Mouse (Mus musculus) B cell, adult 62 days (primary cell): ENCODE measurements around the gene Ankzf1. TPM values are rescaled to one million over a fixed set of nuclear protein-coding genes. Genes with fewer than 3 reads are reported as not detected.

Experiments
- total RNA-seq: library from RNA; stranded (reverse); gene quantifications from 4 replicates; pipeline ENCODE4 v1.2.4, GENCODE M21; 2023

Gene Ankzf1
- total RNA-seq = 26.6 to 34.8 TPM (median 29.9 TPM) in 4 replicates

DNA sequence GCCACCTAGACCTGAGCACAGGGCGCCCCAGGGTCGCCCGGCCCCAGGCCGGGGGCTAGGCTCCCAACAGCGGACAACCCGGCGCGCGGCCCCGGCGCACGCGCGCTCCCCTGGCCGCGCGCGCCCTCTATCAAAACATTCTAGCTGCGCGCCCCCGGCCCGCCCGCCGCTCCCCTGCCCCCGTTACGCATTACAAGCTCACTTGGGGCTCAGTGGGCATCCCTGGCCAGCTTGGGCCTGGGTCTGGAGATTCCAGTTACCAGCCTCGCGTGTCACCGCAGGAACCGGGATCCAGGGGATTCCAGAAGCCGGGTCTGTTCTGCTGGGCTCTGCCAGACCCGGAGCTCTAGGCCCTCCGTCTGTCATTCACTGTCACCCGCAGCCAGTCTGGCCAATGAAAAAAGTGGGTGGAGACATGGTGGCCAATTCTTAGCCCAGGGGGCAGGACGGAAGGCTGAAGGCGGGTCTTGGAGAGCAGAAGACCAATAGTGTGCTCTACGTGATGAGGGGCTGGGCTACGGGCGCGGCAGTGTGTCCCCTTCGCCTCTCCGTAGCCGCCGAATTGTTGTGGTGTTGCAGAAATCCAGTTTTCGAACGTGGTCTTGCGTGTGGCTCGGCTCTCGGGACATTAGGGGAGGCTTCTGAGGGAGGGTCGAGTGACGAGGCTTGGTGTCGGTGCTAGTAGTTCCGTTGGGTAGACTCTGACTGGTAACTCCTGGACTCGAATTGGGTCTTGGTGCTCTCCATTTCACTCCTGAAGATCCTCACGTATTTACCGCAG, at the start of gene Ankzf1, which contains the start of gene Atg9a:
Gene Ankzf1 (plus strand): TSS at position 530 of the 781 bp plus-strand sequence.
Gene Atg9a (minus strand): TSS at position 575 of the 781 bp plus-strand sequence.

DNA sequence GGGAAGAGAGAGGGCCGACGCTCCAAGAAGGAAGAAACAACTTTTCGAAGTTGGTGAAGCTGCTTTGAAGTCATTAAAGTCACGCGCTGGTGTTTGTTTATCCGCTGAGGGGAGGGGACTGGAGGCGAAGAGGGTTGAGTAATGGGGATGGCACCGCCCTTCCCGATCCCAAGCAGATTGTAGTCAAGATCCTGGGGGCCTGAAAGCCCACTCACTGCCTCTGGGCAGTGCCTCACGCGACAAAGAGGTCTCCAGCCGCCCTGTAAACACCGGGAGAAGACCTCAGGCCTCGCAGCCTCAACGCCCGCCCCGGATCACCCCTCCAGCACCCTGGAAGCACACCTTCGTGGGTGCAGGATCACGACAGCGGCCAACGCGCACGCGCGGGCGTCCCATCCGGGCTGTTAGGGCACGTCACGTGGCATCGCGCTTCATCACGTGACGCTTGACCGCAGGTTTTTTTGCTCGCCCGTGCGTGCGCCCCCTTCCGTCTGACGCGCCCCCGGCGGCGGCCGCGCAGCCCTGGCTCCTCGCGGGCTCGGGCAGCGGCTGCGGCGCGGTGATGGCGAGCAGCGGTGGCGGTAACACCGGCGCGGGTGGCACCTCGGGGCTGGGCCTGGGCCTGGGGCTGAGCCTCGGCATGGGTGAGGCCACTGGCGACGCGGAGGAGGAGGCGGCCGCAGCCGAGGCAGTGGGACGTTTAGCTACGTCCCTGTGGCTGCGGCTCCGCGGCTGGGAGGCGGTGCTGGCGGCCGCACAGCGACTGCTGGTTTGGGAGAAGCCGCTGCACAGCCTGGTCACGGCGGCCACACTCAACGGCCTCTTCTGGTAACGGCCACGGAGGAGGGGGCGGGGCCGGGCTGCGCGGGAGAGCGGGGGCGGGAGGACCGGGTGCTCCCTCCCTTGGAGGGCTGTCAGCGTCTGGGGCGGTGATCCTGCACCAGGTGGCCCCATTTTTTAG, 49.4 kb upstream of the Ankzf1 start, which contains the start of the genes Cnppd1 and Retreg2:
Gene Cnppd1 (minus strand): TSS at position 411 of the 961 bp plus-strand sequence.
Gene Retreg2 (plus strand): TSS at position 478 of the 961 bp plus-strand sequence.

DNA sequence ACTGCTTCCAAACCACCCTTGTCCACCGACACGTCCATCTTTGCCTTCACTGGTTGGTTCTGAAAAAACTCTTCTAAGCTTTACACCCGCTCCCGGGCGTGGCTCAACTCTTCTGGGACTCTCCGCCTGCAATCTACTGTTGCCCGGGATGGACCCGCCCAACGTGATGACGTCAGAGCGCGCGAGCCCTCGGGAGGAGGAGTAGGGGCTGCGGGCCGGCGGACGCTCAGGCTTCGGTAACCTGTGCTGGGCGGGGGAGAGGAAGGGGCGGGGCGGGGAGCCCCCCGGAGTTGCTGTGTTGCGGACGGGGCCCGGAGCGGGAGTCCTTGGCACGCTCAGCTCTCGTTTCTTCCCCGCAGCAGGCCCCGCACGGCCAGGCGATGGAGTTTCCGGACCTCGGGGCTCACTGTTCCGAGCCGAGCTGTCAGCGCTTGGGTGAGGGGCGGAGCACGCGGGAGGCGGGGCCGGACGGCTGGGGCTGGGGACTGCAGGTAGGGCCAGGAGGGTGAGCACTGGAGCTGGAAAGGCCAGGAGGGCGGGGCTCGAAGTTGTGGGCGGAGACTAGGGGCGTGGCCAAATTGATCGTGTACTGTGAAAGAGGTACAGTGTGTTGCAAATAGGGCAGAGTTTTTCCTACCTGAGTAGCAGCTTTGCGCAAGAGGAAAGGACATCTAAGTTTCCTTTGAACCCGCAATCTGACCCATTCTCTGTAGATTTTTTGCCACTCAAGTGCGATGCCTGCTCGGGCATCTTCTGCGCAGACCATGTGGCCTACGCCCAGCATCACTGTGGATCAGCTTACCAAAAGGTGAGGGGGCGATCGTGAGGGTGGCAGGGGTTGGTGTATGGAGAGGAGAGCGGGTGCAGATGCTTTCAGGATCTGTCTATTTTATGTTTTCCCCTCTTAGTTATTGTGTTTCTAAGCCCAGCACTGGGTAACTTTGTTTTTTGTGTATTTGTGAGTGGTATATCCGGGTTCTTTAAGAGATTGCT, 23.2 kb upstream of the Ankzf1 start, which contains the start of gene Zfand2b:
Gene Zfand2b (plus strand): TSS at position 175 of the 993 bp plus-strand sequence.

DNA sequence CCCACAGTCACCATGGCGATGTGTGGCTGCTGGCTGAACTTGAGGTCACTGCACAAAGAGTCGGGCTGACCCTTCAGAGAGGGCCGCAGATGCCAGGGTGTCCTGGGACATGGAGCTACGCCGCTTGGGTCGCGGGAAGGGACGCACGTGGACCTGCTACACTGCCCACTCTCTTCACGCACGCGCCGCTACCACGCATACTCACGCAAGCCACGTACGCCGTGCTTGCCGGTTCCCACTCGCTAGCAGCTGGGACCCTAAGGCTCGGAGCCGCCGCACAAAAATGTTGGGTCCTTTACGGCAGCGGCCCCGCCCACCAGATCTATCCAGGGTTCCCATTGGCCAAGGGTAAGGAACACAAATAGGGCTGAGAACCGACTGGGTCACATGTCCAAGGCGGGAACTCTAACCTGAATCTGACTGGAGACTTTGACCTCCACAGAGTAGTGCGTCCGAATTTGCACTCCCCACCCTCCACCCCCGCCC, 11.8 kb upstream of the Ankzf1 start, which contains the start of gene Abcb6:
Gene Abcb6 (minus strand): TSS at position 288 of the 486 bp plus-strand sequence.

DNA sequence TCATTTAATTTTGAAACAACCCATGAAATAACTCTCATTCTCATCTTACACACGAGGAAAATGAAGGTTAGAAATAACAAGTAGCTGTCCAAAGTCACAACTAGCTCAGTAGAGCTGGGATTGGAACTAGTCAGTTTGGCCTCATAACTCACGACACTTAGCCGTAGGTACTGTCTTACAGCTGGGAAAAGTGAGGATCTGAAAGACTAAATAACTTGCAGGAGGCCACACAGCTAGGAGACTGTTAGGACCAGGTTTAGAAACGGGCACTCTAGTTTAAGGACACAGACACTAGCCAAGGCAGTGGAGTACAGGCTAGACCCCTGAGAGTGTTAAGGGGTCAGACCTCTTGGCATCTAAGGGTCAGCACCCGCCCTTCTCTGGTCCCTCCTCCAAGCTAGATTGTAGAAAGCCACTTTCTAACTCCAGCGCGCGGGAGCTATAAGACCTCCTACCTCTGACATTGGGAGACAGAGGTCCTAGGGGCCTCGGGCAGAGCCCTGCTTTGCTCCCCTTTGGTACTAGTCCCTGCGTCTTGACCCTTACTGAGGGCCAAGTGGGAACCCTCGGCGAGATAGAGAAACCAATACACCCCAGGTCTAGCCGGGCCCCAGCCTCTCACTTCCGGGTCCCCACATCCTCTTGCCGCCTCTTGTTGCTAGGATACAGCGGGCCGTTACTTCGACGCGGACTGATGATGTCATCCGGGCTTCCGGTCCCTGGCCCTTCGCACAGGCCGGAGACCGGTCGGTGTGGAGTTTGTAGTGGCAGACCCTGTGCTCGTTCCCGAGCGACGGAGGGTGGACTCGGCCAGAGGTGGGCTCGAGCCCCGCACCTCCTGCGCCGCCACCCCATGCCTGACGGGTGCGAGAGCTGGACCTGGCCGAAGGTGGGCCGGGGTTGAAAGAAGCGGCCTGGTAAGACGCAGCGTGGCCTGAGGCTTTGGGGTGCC, 18.5 kb downstream of the Ankzf1 start, which contains the start of the genes Glb1l and Stk16:
Gene Glb1l (minus strand): TSS at position 678 of the 952 bp plus-strand sequence.
Gene Stk16 (plus strand): TSS at position 703 of the 952 bp plus-strand sequence.

DNA sequence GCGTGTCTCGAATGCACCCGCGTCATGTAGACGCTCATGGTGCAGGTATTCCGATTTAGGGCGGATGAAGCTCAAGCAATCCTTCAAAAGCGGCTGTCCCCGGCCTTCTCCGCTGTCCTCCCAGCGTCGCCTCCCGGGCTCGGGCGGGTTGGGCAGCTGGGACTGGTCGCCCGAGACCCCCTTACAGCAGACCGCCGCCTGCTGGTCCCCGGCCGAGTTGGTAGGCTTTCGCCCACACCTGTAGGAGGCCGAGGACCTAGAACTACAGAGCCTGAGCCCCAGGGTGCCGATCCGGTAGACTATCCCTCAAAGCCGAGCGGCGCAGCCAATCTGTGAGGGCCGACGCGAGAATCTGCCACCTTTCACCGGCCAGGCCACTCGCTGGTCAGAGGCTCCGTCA, 27.6 kb downstream of the Ankzf1 start, which contains the start of gene Tuba4a:
Gene Tuba4a (minus strand): TSS at position 335 of the 400 bp plus-strand sequence.

DNA sequence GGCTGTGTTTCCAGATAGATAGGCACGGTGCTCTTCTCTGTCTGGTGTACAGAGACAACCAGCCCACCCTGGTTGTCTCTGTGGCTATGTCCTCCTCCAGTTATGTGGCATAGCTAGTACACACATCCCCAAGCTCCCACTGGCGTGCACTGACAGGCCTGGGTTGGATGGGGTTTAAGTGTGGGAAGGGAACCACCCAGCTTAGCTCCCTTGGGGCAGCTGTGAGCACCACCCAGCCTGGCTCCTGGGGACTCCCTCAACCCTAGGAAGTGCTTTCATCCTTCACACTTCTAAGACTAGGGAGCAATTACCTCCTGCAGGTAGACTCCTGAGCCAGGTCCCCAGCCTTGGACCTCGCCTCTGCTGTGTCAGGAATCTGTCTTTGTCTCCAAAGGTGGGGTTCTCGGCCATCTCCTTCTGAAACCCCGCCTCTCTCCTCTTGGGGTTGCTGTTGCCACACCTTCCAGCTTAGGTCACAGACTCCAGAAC, 39.8 kb downstream of the Ankzf1 start, which contains the start of gene A630095N17Rik:
Gene A630095N17Rik (minus strand): TSS at position 439 of the 489 bp plus-strand sequence.

DNA sequence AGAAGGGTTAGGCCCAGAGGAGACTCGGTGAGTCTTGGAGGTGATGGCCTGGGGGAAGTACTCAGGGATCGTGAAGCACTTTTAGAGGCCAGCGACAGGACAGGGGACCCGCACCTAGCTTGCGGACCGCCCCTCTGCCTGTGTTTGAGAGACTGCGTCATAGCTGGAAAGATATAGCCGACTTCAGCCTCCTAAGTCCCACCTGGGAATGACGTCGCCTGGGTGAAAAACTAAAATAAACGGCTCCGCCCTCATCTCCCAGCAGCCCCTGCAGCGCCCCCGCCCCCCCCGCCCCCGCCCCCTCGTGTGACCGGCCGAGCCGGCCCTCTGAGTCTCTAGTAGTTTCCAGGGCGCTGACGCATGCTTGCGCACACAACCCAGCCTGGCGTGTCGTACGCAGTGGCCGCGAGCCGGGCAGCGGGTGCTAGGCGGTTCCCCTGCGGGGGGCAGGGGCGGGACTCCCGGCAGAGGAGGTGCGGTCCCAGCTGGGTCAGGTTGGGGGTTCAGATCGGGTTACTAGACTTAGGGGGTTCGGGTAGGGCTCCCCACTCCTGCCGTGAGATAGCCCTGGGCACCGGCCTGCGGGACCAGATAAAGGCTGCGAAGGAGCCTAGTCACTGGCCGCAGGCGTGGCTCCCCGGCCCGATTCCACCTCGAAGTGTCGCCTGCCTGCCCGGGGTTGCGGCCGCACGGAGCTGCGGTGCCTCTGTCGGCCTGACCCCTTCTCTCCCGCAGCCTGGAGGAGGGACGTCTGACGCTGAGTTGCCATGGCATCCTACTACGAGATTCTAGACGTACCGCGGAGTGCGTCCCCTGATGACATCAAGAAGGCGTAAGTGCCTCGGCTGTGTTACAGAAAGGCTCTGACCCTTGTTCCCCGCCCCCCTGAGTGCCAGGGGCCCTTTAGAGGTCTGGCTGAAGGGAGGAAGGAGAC, 44.4 kb downstream of the Ankzf1 start, which contains the start of gene Dnajb2:
Gene Dnajb2 (plus strand): TSS at position 290 of the 934 bp plus-strand sequence.

Other genes starting within 250 kb of the Ankzf1 start
- gene Ihh, start 240.5 kb upstream of the Ankzf1 start, total RNA-seq = 0.32 to 0.88 TPM (median 0.42 TPM) in 4 replicates
- gene Nhej1, start 67.0 kb upstream of the Ankzf1 start, total RNA-seq = 3.1 to 6.8 TPM (median 4.8 TPM) in 4 replicates
- 0.85 to 2.7 TPM (median 1.2 TPM) in 4 replicates for gene Slc23a3, start 58.3 kb upstream of the Ankzf1 start, total RNA-seq
- gene Cnppd1, start 49.4 kb upstream of the Ankzf1 start, total RNA-seq = 107 to 110 TPM (median 109 TPM) in 4 replicates
- 71.5 to 78.8 TPM (median 75.5 TPM) in 4 replicates for gene Retreg2, start 49.4 kb upstream of the Ankzf1 start, total RNA-seq
- 37.1 to 48.7 TPM (median 44.9 TPM) in 4 replicates for gene Zfand2b, start 23.5 kb upstream of the Ankzf1 start, total RNA-seq
- gene Abcb6, start 11.8 kb upstream of the Ankzf1 start, total RNA-seq = 2.5 to 4.2 TPM (median 3.0 TPM) in 4 replicates
- 33.7 to 38.7 TPM (median 34.2 TPM) in 4 replicates for gene Atg9a, start within 50 bp of the Ankzf1 start, total RNA-seq
- gene Glb1l, start 18.7 kb downstream of the Ankzf1 start, total RNA-seq = 16.0 to 21.1 TPM (median 17.4 TPM) in 4 replicates
- 76.3 to 89.8 TPM (median 88.1 TPM) in 4 replicates for gene Stk16, start 18.7 kb downstream of the Ankzf1 start, total RNA-seq
- 203 to 235 TPM (median 208 TPM) in 4 replicates for gene Tuba4a, start 27.7 kb downstream of the Ankzf1 start, total RNA-seq
- not detected in 4 replicates for gene A630095N17Rik, start 40.0 kb downstream of the Ankzf1 start, total RNA-seq
- gene Dnajb2, start 44.3 kb downstream of the Ankzf1 start, total RNA-seq = 82.6 to 94.0 TPM (median 85.3 TPM) in 4 replicates
- gene Ptprn, start 72.4 kb downstream of the Ankzf1 start, total RNA-seq = not detected in 4 replicates
- gene Resp18, start 86.3 kb downstream of the Ankzf1 start, total RNA-seq = not detected in 4 replicates
- gene Dnpep, start 125.8 kb downstream of the Ankzf1 start, total RNA-seq = 48.7 to 54.7 TPM (median 50.8 TPM) in 4 replicates
- gene Des, start 168.2 kb downstream of the Ankzf1 start, total RNA-seq = not detected in 4 replicates
- not detected in 4 replicates for gene Speg, start 183.1 kb downstream of the Ankzf1 start, total RNA-seq
- 49.9 to 75.1 TPM (median 61.8 TPM) in 4 replicates for gene Gmppa, start 243.8 kb downstream of the Ankzf1 start, total RNA-seq